Mouse (Mus musculus): ENCODE results near the gene 4933402N22Rik. TPM values are rescaled to one million over a fixed set of nuclear protein-coding genes. Genes with fewer than 3 reads are reported as not detected.
"Not testable (repeated sequence)": the region's sequence is repeated elsewhere in the genome, so short reads cannot be mapped to it uniquely, and the experiment has no call there.

The 4933402N22Rik gene
- polyA plus RNA-seq (2017; shearing (Covaris generic)), result not detected

- ATAC-seq, result not testable (repeated sequence)
These were observed at the start of gene 4933402N22Rik for GRCm38 (mm10) chr5:11917743-11918142. Gene 4933402N22Rik (plus strand): TSS chr5:11918043.

- not testable (repeated sequence) for ATAC-seq
These were observed 5.9 kb downstream of the 4933402N22Rik start for GRCm38 (mm10) chr5:11923790-11924189.

Other genes with a start within 250 kb of the 4933402N22Rik start
- gene Gm8922, start 236.1 kb upstream of the 4933402N22Rik start, polyA plus RNA-seq (2017; shearing (Covaris generic)), result not detected
- gene Gm8926, start 147.5 kb upstream of the 4933402N22Rik start, polyA plus RNA-seq (2017; shearing (Covaris generic)), result not detected
- gene Gm6465, start 72.5 kb upstream of the 4933402N22Rik start, polyA plus RNA-seq (2017; shearing (Covaris generic)), result under 1 TPM in 1 of 2 experiments, not detected in 1; 0.74 TPM